Mouse (Mus musculus) v-Abl transformed pro-B cells (cell line): ENCODE results near the gene Rps27a.

Experiments
- in situ Hi-C, 2 experiments: fragments of 400-800 bp; cut with MboI; formaldehyde crosslinking; loops; one replicate each; pipeline ENCODE4 v1.15.1; 2025; ENCODE audit not compliant: unreplicated experiment in 2 of 2

Rps27a gene

GRCm38 (mm10) chr11:29525988-29526794, 21.7 kb downstream of the Rps27a start, which contains the start of gene Mtif2:
Gene Mtif2 (plus strand): TSS chr11:29526408.
- in situ Hi-C loops: loop anchor here (25.0 kb wide), 2 partner anchors 264 to 1461 kb away; partner anchors contain the start of gene Chac2 (in 1 of the 2)

- in situ Hi-C loops: loop anchor here (10.0 to 25.0 kb wide), 2 partner anchors 128 to 130 kb away; no protein-coding TSS in a partner anchor
Measured at GRCm38 (mm10) chr11:29514682-29515412, 33.1 kb downstream of the Rps27a start, which contains the start of gene Prorsd1. Gene Prorsd1 (minus strand): TSS chr11:29515033.

GRCm38 (mm10) chr11:29514325-29514681, 33.6 kb downstream of the Rps27a start:
- in situ Hi-C loops: loop anchor here (10.0 to 25.0 kb wide), 2 partner anchors 127 to 130 kb away; no protein-coding TSS in a partner anchor

GRCm38 (mm10) chr11:29512818-29513535, 34.9 kb downstream of the Rps27a start:
- in situ Hi-C loops: loop anchor here (10.0 to 25.0 kb wide), 2 partner anchors 126 to 128 kb away; no protein-coding TSS in a partner anchor

GRCm38 (mm10) chr11:29509421-29509820, 38.5 kb downstream of the Rps27a start:
- in situ Hi-C loops: loop anchor here in 1 of 2 experiments (25.0 kb wide), 1 partner anchor 122 kb away; no protein-coding TSS in a partner anchor

GRCm38 (mm10) chr11:29504899-29505625, 42.8 kb downstream of the Rps27a start:
- in situ Hi-C loops: loop anchor here in 1 of 2 experiments (25.0 kb wide), 1 partner anchor 118 kb away; no protein-coding TSS in a partner anchor

- in situ Hi-C loops: loop anchor here in 1 of 2 experiments (25.0 kb wide), 1 partner anchor 117 kb away; no protein-coding TSS in a partner anchor
Measured at GRCm38 (mm10) chr11:29503948-29504893, 43.7 kb downstream of the Rps27a start.

GRCm38 (mm10) chr11:29496962-29497361, 50.9 kb downstream of the Rps27a start:
- in situ Hi-C loops: no loop called here
